Mouse (Mus musculus): ENCODE results near the gene Alyref. TPM values are rescaled to one million over a fixed set of nuclear protein-coding genes. Genes with fewer than 3 reads are reported as not detected.
A peak's percentile ranks its signal among the peaks of the same experiment; 100 is the strongest.

Gene Alyref
- polyA plus RNA-seq, 1 experiment from 2014 or later = 406 TPM

GRCm38 (mm10) chr11:120580871-120581331, 17.3 kb downstream of the Alyref start:
- ATAC-seq (ENCODE audit: low read depth) (peak; percentile 21), DNase-seq (ENCODE audit: low spot score) (peak; percentile 33)
- H3K27me3 ChIP-seq (replicated peaks; ENCODE audit: control insufficient read depth, insufficient read depth, low read length) = no peaks in the 10 kb centered on the region
- peaks cover 9% of the 10 kb centered on the region for H3K4me1 ChIP-seq (ENCODE audit: control insufficient read depth, insufficient read depth, low read length)
- WGBS = under 1% methylated on average over 18 of the region's 44 CpGs
- peaks cover 58% of the 10 kb centered on the region for H3K36me3 ChIP-seq (ENCODE audit: control insufficient read depth, insufficient read depth, low read length)
- peak overlapping the region; percentile 94 for H3K9ac ChIP-seq (ENCODE audit: low read depth, low read length)
- H3K27ac ChIP-seq (replicated peaks; ENCODE audit: low read depth, low read length) = peak overlapping the region; percentile 96
- H3K4me2 ChIP-seq (ENCODE audit: low read depth, low read length) = peak overlapping the region; percentile 64
- H3K9me3 ChIP-seq (ENCODE audit: control insufficient read depth, low read length) = peaks cover 4% of the 10 kb centered on the region; the same call in 1 of the 2 replicates
- peak overlapping the region; percentile 88 for H3K4me3 ChIP-seq (ENCODE audit: low read depth, low read length)

- 66% methylated on average over 7 of the region's 7 CpGs for WGBS
- Histone ChIP-seq H3K4me3 (ENCODE audit: low read depth, low read length) (peak overlapping the region; percentile 88), H3K9ac (ENCODE audit: low read depth, low read length) (peak overlapping the region; percentile 94), H3K27me3 (replicated peaks; ENCODE audit: control insufficient read depth, insufficient read depth, low read length) (no peaks in the 10 kb centered on the region), H3K36me3 (ENCODE audit: control insufficient read depth, insufficient read depth, low read length) (peaks cover 52% of the 10 kb centered on the region), H3K4me1 (ENCODE audit: control insufficient read depth, insufficient read depth, low read length) (peaks cover 9% of the 10 kb centered on the region), H3K9me3 (ENCODE audit: control insufficient read depth, low read length) (peaks cover 4% of the 10 kb centered on the region; the same call in 1 of the 2 replicates), H3K27ac (replicated peaks; ENCODE audit: low read depth, low read length) (peak overlapping the region; percentile 96), H3K4me2 (ENCODE audit: low read depth, low read length) (peak overlapping the region; percentile 64)
- ATAC-seq (ENCODE audit: low read depth) = no peak
- no peak for DNase-seq (ENCODE audit: low spot score)
These were observed 18.0 kb downstream of the Alyref start for GRCm38 (mm10) chr11:120580190-120580589.

DNA sequence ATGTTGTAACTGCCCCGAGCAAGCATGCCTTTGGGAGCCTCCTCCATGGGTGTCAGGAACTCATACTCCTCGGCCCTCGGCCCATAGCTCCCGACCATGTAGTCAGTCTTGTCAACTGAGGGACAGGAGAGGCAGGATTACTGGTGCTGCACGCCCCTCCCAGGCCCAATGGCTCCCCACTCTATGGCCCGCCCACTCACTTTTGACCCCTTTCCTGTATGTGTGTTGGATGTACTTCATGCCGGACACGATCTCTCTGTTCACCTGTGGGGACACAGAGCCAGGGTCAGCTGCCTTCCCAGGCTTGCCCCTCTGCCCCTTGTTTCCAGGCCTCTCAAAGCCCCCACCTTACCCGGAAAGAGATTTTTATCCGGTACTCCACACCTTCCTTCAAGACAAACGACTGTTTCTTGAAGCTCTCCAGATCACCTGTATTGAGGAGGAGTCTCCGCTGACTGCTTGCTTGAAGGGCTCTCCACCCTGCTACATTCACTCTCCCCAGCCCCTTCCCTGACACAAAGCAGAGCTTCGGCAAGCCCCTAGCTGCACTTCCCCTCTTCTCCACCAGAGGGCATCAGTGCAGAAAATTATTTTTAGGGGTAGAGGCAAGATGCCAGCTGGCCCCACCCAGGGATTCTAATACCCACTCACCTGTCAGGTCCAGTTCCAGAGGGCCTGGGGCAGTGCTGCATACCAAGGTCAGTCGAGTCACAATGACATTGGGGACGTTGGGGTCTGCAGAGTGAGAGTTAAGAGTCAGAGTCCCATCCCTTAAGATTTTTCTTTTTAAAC, 18.7 kb downstream of the Alyref start:
- H3K27ac ChIP-seq (replicated peaks; ENCODE audit: low read depth, low read length) = peak overlapping the region; percentile 96; the same call in 1 of the 2 replicates
- peaks cover 4% of the 10 kb centered on the region; the same call in 1 of the 2 replicates for H3K9me3 ChIP-seq (ENCODE audit: control insufficient read depth, low read length)
- H3K4me1 ChIP-seq (ENCODE audit: control insufficient read depth, insufficient read depth, low read length) = peaks cover 11% of the 10 kb centered on the region
- no peak for ATAC-seq (ENCODE audit: low read depth)
- peak overlapping the region; percentile 94 for H3K9ac ChIP-seq (ENCODE audit: low read depth, low read length)
- peak; percentile 65 for DNase-seq (ENCODE audit: low spot score)
- no peaks in the 10 kb centered on the region for H3K27me3 ChIP-seq (replicated peaks; ENCODE audit: control insufficient read depth, insufficient read depth, low read length)
- peak overlapping the region; percentile 64 for H3K4me2 ChIP-seq (ENCODE audit: low read depth, low read length)
- H3K36me3 ChIP-seq (ENCODE audit: control insufficient read depth, insufficient read depth, low read length) = peaks cover 46% of the 10 kb centered on the region
- peak overlapping the region; percentile 88 for H3K4me3 ChIP-seq (ENCODE audit: low read depth, low read length)
- WGBS = 57% methylated on average over 15 of the region's 15 CpGs

- DNase-seq (ENCODE audit: low spot score) (no peak), ATAC-seq (ENCODE audit: low read depth) (no peak)
- H3K9ac ChIP-seq (ENCODE audit: low read depth, low read length) = 0 out of 2 replicates have a peak overlapping the region, but pooled peaks have one; percentile 94
- H3K4me3 ChIP-seq (ENCODE audit: low read depth, low read length) = no peak overlapping the region
- no peaks in the 10 kb centered on the region for H3K27me3 ChIP-seq (replicated peaks; ENCODE audit: control insufficient read depth, insufficient read depth, low read length)
- H3K9me3 ChIP-seq (ENCODE audit: control insufficient read depth, low read length) = peaks cover 1% of the 10 kb centered on the region; the same call in 1 of the 2 replicates
- H3K36me3 ChIP-seq (ENCODE audit: control insufficient read depth, insufficient read depth, low read length) = peaks cover 38% of the 10 kb centered on the region
- no peak overlapping the region for H3K4me2 ChIP-seq (ENCODE audit: low read depth, low read length)
- H3K27ac ChIP-seq (replicated peaks; ENCODE audit: low read depth, low read length) = no peak overlapping the region
- 70% methylated on average over 11 of the region's 11 CpGs for WGBS
- peaks cover 16% of the 10 kb centered on the region for H3K4me1 ChIP-seq (ENCODE audit: control insufficient read depth, insufficient read depth, low read length)
These were observed 19.4 kb downstream of the Alyref start for GRCm38 (mm10) chr11:120578694-120579243.

DNA sequence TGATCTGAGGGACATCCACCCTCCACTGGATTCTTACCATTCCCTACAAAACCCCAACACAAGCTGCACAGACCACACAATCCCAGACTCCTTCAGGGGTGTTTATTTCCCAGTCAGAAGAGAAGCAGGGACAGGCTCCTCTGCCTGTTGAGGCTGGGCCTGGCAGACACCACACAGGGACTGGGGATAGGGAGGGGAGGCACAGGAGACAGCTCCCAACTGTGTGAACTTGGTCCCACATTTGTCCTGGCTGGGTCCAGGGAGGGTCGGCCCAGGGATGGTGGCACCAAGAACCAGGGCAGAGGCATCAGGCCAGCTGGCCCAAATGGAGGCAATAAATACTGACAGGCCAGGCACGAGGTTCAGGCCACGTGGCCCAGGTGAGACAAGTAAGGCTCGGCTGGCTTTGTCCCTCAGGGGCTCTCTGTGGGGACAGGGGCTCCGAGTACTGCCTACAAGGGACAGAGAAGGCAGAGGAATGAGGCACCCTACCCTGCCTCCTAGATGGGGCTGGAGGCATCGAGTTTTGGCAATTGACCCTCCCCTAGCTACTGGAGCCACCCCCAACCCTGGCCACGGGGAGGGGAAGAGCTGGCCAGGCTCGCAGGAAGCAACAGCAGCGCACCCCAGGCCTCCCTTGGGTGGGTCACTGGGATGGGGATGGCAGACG, 20.0 kb downstream of the Alyref start:
- Histone ChIP-seq H3K36me3 (ENCODE audit: control insufficient read depth, insufficient read depth, low read length) (peaks cover 33% of the 10 kb centered on the region), H3K27ac (replicated peaks; ENCODE audit: low read depth, low read length) (no peak overlapping the region), H3K9me3 (ENCODE audit: control insufficient read depth, low read length) (no peaks in the 10 kb centered on the region), H3K27me3 (replicated peaks; ENCODE audit: control insufficient read depth, insufficient read depth, low read length) (no peaks in the 10 kb centered on the region), H3K9ac (ENCODE audit: low read depth, low read length) (0 out of 2 replicates have a peak overlapping the region, but pooled peaks have one; percentile 36), H3K4me3 (ENCODE audit: low read depth, low read length) (no peak overlapping the region), H3K4me2 (ENCODE audit: low read depth, low read length) (no peak overlapping the region), H3K4me1 (ENCODE audit: control insufficient read depth, insufficient read depth, low read length) (peaks cover 16% of the 10 kb centered on the region)
- WGBS = 74% methylated on average over 9 of the region's 10 CpGs
- ATAC-seq (ENCODE audit: low read depth) = no peak
- DNase-seq (ENCODE audit: low spot score) = no peak

GRCm38 (mm10) chr11:120577211-120578023, 20.7 kb downstream of the Alyref start:
- Histone ChIP-seq H3K9ac (ENCODE audit: low read depth, low read length) (0 out of 2 replicates have a peak overlapping the region, but pooled peaks have one; percentile 36), H3K27ac (replicated peaks; ENCODE audit: low read depth, low read length) (no peak overlapping the region)

GRCm38 (mm10) chr11:120576365-120576981, 21.7 kb downstream of the Alyref start:
- no peak overlapping the region for H3K4me3 ChIP-seq (ENCODE audit: low read depth, low read length)
- no peak overlapping the region for H3K9ac ChIP-seq (ENCODE audit: low read depth, low read length)
- no peak overlapping the region for H3K4me2 ChIP-seq (ENCODE audit: low read depth, low read length)
- WGBS = 86% methylated on average over 3 of the region's 3 CpGs
- H3K27me3 ChIP-seq (replicated peaks; ENCODE audit: control insufficient read depth, insufficient read depth, low read length) = no peaks in the 10 kb centered on the region
- peaks cover 19% of the 10 kb centered on the region for H3K4me1 ChIP-seq (ENCODE audit: control insufficient read depth, insufficient read depth, low read length)
- peaks cover 34% of the 10 kb centered on the region for H3K36me3 ChIP-seq (ENCODE audit: control insufficient read depth, insufficient read depth, low read length)
- no peak overlapping the region for H3K27ac ChIP-seq (replicated peaks; ENCODE audit: low read depth, low read length)
- H3K9me3 ChIP-seq (ENCODE audit: control insufficient read depth, low read length) = no peaks in the 10 kb centered on the region
- DNase-seq (ENCODE audit: low spot score) (no peak), ATAC-seq (ENCODE audit: low read depth) (no peak)

More at GRCm38 (mm10) chr11:120577211-120578023, 20.7 kb downstream of the Alyref start:
- no peak overlapping the region for H3K4me3 ChIP-seq (ENCODE audit: low read depth, low read length)
- DNase-seq (ENCODE audit: low spot score) (no peak), ATAC-seq (ENCODE audit: low read depth) (no peak)
- peaks cover 16% of the 10 kb centered on the region for H3K4me1 ChIP-seq (ENCODE audit: control insufficient read depth, insufficient read depth, low read length)
- WGBS = 81% methylated on average over 7 of the region's 7 CpGs
- no peak overlapping the region for H3K4me2 ChIP-seq (ENCODE audit: low read depth, low read length)
- no peaks in the 10 kb centered on the region for H3K27me3 ChIP-seq (replicated peaks; ENCODE audit: control insufficient read depth, insufficient read depth, low read length)
- H3K36me3 ChIP-seq (ENCODE audit: control insufficient read depth, insufficient read depth, low read length) = peaks cover 33% of the 10 kb centered on the region
- no peaks in the 10 kb centered on the region for H3K9me3 ChIP-seq (ENCODE audit: control insufficient read depth, low read length)

Measured in embryonic facial prominence, embryonic 14.5 days (tissue).